Mouse (Mus musculus) layer of hippocampus, adult 9-11 months (tissue): ENCODE measurements around the gene Gcnt2.

Source experiments
- DNase-seq: peaks from one replicate; pipeline ENCODE4 v3.0.0; 2022

Gcnt2 gene

GRCm38 (mm10) chr13:40859652-40860399 lies at the start of gene Gcnt2:
Gene Gcnt2, plus strand, starts transcription at chr13:40859754.
- DNase-seq = peak; percentile 69

- no peak for DNase-seq
Observed at GRCm38 (mm10) chr13:40820617-40821016, 38.9 kb upstream of the Gcnt2 start.

- DNase-seq = no peak
Observed at GRCm38 (mm10) chr13:40821911-40822310, 37.6 kb upstream of the Gcnt2 start.

- no peak for DNase-seq
Observed at GRCm38 (mm10) chr13:40841146-40841787, 18.3 kb upstream of the Gcnt2 start.

- no peak for DNase-seq
Observed at GRCm38 (mm10) chr13:40842141-40842540, 17.4 kb upstream of the Gcnt2 start.

GRCm38 (mm10) chr13:40843418-40844067 lies 16.0 kb upstream of the Gcnt2 start:
- DNase-seq = peak; percentile 67

GRCm38 (mm10) chr13:40844144-40844543 lies 15.4 kb upstream of the Gcnt2 start:
- DNase-seq = no peak

GRCm38 (mm10) chr13:40845951-40846350 lies 13.6 kb upstream of the Gcnt2 start:
- DNase-seq = no peak

GRCm38 (mm10) chr13:40846375-40846774 lies 13.2 kb upstream of the Gcnt2 start:
- no peak for DNase-seq

- DNase-seq = no peak
Observed at GRCm38 (mm10) chr13:40847898-40848297, 11.7 kb upstream of the Gcnt2 start.

GRCm38 (mm10) chr13:40850686-40851085 lies 8.9 kb upstream of the Gcnt2 start:
- DNase-seq = no peak

GRCm38 (mm10) chr13:40851281-40851680 lies 8.3 kb upstream of the Gcnt2 start:
- no peak for DNase-seq

- DNase-seq = no peak
Observed at GRCm38 (mm10) chr13:40851961-40852360, 7.6 kb upstream of the Gcnt2 start.

GRCm38 (mm10) chr13:40852791-40853190 lies 6.8 kb upstream of the Gcnt2 start:
- DNase-seq = no peak

GRCm38 (mm10) chr13:40853842-40854241 lies 5.7 kb upstream of the Gcnt2 start:
- DNase-seq = no peak

GRCm38 (mm10) chr13:40854451-40855058 lies 5.0 kb upstream of the Gcnt2 start:
- DNase-seq = no peak

GRCm38 (mm10) chr13:40855266-40855665 lies 4.3 kb upstream of the Gcnt2 start:
- DNase-seq = no peak

GRCm38 (mm10) chr13:40856786-40857185 lies 2.8 kb upstream of the Gcnt2 start:
- no peak for DNase-seq

GRCm38 (mm10) chr13:40857281-40857818 lies 2.2 kb upstream of the Gcnt2 start:
- DNase-seq = no peak

- DNase-seq = no peak
Observed at GRCm38 (mm10) chr13:40859225-40859624, 329 bp upstream of the Gcnt2 start.

- DNase-seq = no peak
Observed at GRCm38 (mm10) chr13:40863006-40863405, 3.5 kb downstream of the Gcnt2 start.

GRCm38 (mm10) chr13:40868844-40869587 lies 9.5 kb downstream of the Gcnt2 start:
- DNase-seq = no peak

- no peak for DNase-seq
Observed at GRCm38 (mm10) chr13:40874021-40874420, 14.5 kb downstream of the Gcnt2 start.
